Mouse (Mus musculus): ENCODE results near the gene Jpt1. TPM values are rescaled to one million over a fixed set of nuclear protein-coding genes. Genes with fewer than 3 reads are reported as not detected.
"Not testable (repeated sequence)": the region's sequence is repeated elsewhere in the genome, so short reads cannot be mapped to it uniquely, and the experiment has no call there.

The Jpt1 gene
- 10 to 100 TPM; 64.3 to 70.0 (median 66.3) TPM for total RNA-seq (2022)

DNA sequence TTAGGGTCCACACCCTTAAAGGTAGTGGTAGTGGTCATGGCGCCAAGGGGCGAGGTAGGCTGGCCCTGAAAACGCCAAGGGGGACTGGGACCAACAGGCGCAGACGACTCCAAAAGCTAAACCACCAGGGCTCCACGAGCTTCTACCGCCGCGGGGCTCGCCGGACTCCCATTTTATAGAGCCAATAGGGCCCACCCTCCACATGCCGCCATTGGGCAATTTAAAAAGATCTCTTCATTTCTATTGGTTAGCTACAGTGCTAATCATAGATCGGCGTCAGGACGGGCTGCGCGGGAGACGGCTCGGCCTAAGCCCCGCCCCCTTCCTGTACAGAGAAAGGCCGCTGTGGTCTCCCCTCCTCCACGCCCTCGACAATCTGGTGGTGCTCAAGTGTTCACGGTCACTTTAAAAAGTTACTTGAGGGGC, at the start of gene Jpt1:
TSS of gene Jpt1 (minus strand) at position 150 of the 426 bp plus-strand sequence.
- peak; percentile 96 to 97 for DNase-seq (ENCODE audit: low spot score in 2 of 2)

- no peak for DNase-seq (ENCODE audit: low spot score in 2 of 2)
These were observed 49.2 kb upstream of the Jpt1 start for GRCm38 (mm10) chr11:115563406-115563805.

DNA sequence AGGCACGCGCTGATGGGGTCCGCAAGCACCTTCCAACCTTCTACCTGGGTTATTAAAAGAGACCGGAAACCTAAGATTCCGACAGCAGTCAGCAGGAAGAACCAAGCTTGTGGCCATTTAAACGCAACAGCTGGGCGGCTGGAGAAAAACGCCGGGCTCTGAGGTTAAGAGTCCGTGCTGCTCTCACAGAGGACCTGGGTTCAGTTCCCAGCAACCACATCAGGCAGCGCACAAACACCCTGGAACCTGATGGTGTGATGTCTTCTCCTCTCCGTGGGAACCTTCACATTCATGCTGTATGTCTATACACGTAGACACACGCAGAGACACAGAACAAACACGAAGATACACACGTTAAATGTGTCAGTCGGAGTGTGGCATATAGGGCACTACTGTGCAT, 41.5 kb upstream of the Jpt1 start:
- no peak for DNase-seq (ENCODE audit: low spot score in 2 of 2)

- no peak for DNase-seq (ENCODE audit: low spot score in 2 of 2)
These were observed 38.6 kb upstream of the Jpt1 start for GRCm38 (mm10) chr11:115552783-115553182.

GRCm38 (mm10) chr11:115543571-115543970, 29.4 kb upstream of the Jpt1 start:
- DNase-seq (ENCODE audit: low spot score in 2 of 2), result no peak

DNA sequence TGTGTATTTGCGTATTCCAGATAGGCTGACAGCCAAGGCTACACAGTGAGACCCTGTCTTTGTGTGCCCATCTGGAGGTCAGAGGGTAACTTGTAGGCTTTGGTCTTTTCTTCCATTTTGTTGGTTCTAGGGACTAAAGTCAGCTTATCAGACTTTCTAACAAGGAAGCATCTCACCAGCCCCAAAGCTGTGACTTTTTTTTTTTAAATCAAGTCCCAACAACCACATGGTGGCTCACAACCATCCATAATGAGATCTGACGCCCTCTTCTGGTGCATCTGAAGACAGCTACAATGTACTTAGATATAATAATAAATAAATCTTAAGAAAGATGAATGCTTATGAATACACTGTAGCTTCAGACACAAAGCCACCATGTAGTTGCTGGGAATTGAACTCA, 23.9 kb upstream of the Jpt1 start:
- no peak for DNase-seq (ENCODE audit: low spot score in 2 of 2)

DNA sequence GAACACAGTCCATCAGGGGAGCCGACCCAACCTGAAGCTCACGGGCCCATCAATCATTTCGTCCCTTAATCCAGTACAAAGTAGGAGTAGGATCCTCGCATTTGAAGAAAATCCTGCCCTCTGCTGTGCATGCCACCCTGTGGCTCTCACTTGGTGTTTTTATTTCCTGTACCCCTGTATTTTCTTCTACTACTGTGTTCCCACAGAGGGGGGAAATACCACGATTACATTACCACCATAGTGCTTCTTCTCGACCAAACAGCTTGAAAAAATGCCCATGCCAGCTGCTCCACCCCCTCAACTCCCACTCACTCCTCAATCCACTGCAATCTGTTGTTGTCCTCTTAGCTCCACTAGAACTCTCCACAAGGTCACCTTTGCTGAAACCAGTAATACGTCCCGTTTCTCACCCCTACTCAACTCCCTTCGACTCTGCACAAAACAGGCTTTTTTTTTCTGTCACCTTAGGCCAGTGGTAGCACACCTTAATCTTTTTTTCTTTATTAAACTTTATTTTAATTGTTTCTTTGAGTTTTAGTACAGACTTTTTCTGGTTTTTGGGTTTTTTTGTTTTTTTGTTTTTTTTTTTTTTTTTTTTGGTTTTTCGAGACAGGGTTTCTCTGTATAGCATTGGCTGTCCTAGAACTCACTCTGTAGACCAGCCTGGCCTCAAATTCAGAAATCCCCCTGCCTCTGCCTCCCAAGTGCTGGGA, 22.8 kb upstream of the Jpt1 start:
- no peak for DNase-seq (ENCODE audit: low spot score in 2 of 2)

GRCm38 (mm10) chr11:115536038-115536681, 22.0 kb upstream of the Jpt1 start, which contains the start of gene Sumo2:
Sumo2 (minus strand) TSS chr11:115536276.
- peak; percentile 99 for DNase-seq (ENCODE audit: low spot score in 2 of 2)

- DNase-seq (ENCODE audit: low spot score in 2 of 2), result peak; percentile 30 to 55
These were observed 21.3 kb upstream of the Jpt1 start for GRCm38 (mm10) chr11:115535401-115536037.

GRCm38 (mm10) chr11:115534759-115535371, 20.7 kb upstream of the Jpt1 start:
- no peak for DNase-seq (ENCODE audit: low spot score in 2 of 2)

GRCm38 (mm10) chr11:115526446-115526845, 12.3 kb upstream of the Jpt1 start:
- DNase-seq (ENCODE audit: low spot score in 2 of 2), result not testable (repeated sequence)

DNA sequence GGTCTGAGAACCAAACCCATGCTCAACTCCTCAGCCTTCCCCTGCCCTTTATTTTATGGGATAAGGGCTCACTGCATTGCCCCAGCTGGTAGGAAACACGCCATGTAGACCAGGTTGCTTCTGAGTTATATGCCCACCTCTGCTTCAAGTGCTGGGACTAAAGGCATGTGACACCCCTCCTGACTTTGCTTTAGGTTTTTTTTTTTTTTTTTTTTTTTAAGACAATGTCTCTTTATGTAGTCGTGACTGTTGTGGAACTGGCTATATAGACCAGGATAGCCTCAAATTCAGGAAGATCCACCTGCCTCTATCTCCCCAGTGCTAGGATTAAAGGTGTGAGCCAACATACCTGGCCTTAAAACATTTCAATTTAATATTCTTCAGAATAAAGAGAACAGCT, 8.5 kb upstream of the Jpt1 start:
- no peak for DNase-seq (ENCODE audit: low spot score in 2 of 2)

DNA sequence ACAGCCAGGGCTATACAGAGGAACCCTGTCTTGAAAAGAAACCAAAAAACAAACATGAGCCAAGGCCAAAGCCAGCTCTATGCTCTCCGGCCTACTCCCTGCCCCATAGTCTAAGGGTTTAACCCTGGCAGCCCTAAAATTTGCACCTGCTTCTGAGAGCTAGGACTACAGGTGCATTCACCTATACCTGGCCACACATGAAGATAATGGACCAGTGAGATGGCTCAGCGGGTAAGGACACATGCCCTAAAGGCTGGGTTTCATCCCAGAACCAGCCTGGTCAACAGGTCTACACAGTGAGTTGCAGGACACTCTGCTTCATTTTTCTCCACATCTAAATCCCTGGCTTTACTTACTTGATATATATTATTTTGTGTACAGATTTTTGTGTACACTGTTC, 8.1 kb upstream of the Jpt1 start:
- no peak for DNase-seq (ENCODE audit: low spot score in 2 of 2)

DNA sequence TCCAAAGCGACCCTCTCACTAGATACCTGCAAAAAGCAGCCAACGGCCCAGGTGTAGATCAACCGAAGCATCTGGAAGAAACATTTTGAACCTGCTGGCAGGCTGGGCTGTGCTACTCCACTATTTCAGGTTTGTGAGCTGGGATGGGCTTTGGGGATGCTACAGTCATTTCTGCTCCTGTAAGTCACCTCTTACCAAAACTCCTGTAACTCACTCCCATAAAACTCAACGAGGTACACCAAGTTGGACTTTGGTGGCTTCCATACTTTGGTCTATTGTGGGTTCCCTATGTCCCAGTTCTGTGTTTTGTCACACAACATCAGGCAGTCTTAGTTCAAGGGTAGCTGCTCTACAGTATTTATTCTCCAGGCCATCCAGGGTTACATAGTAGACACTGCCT, 6.9 kb upstream of the Jpt1 start:
- no peak for DNase-seq (ENCODE audit: low spot score in 2 of 2)

GRCm38 (mm10) chr11:115520218-115520617, 6.0 kb upstream of the Jpt1 start:
- no peak for DNase-seq (ENCODE audit: low spot score in 2 of 2)

GRCm38 (mm10) chr11:115519581-115519980, 5.4 kb upstream of the Jpt1 start:
- no peak for DNase-seq (ENCODE audit: low spot score in 2 of 2)

- DNase-seq (ENCODE audit: low spot score in 2 of 2), result no peak
These were observed 4.5 kb upstream of the Jpt1 start for GRCm38 (mm10) chr11:115518693-115519092.

DNA sequence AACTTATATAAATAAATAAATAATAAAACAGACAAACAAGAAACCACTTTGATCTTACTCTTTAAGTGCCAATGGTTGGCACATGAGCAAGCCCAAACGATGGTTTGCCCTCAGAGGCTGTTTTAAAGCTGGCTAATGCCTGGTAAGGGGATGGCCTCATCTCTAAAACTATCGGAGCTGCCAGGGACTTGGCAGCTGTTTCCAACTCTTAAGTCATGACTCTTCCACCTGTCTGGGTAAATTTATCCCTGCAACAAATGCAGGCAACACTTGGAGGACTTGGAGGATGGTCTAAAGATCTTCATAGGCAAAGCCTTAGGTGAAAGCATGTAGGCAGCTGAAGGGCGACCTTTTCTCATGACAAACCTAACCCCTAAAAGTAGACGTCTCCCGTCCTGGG, 2.8 kb upstream of the Jpt1 start:
- peak in 1 of 2 experiments; percentile 32 for DNase-seq (ENCODE audit: low spot score in 2 of 2)

- no peak for DNase-seq (ENCODE audit: low spot score in 2 of 2)
These were observed 834 bp upstream of the Jpt1 start for GRCm38 (mm10) chr11:115515021-115515420.

- DNase-seq (ENCODE audit: low spot score in 2 of 2), result peak; percentile 28 to 50
These were observed 633 bp downstream of the Jpt1 start for GRCm38 (mm10) chr11:115513271-115514237.

Data from gastrocnemius, adult 8-10 months (tissue).